Mouse (Mus musculus) ES-CJ7 (cell line): ENCODE results near the gene Ttc28.

Source experiments
- DNase-seq: peaks from one replicate; pipeline ENCODE4 v3.0.0; 2011; ENCODE audit warnings: low read depth, low spot score

The Ttc28 gene

GRCm38 (mm10) chr5:111046841-111047476 is 167.4 kb downstream of the Ttc28 start:
- no peak for DNase-seq

- DNase-seq: no peak
Measured at GRCm38 (mm10) chr5:111048036-111048435, 168.4 kb downstream of the Ttc28 start.

DNA sequence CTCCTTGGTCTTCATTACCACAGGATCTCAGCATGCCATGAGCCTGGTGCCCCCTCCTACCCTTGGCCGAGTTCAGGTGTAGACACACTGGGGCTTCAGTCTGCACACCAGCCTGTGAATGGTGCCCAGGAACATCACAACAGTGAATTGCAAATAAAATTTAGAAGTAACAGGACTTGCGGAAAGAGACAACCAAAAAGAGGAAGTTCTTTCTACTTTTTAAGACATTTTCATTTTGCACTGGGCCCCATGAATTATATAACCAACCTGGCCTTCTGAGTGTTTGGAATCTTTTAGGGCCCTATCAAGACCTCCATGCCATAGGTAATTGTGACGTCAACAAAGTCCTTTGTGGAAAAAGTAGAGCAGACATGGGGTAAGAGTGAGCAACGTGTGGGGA is 170.0 kb downstream of the Ttc28 start:
- DNase-seq: no peak

DNA sequence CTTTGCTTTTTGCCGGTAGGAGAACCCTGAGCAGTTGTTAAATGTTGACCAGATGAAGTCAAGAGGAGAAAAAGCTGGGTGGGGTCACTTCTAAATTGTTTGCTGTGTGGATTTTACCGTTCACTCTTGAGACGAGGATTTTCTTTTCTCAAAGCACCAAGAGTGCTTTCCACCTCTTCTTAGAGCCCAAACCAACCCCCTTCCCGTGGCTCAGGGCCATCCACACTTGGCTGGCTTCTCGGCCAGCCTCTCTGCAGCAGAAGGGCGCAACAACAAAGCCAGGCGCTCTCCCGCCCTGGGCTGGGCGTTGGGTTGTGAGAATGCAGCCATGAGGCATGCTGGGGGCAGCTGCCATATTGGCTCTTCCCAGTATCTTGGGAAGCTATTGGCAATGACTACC is 170.5 kb downstream of the Ttc28 start:
- DNase-seq: no peak

DNA sequence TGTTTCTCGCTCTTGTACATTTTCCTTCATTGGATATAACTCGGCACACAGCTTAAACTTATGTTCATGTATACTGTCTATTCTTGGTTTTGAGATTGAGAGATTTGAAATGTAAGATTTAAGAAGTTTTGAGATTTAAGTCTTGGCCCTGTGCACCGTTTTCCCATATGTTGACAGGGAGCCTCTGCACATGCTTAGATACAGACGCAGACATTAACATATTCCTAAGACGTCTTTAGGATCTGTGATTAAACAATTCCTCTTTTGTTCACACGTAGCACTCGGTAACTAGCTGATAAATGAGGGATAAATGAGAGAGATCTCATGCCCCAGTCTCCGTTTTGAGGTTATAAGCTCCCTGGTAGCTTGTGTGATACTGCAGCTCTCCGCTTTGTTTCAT is 174.8 kb downstream of the Ttc28 start:
- DNase-seq: no peak

- no peak for DNase-seq
Measured at GRCm38 (mm10) chr5:111054848-111055428, 175.3 kb downstream of the Ttc28 start.

DNA sequence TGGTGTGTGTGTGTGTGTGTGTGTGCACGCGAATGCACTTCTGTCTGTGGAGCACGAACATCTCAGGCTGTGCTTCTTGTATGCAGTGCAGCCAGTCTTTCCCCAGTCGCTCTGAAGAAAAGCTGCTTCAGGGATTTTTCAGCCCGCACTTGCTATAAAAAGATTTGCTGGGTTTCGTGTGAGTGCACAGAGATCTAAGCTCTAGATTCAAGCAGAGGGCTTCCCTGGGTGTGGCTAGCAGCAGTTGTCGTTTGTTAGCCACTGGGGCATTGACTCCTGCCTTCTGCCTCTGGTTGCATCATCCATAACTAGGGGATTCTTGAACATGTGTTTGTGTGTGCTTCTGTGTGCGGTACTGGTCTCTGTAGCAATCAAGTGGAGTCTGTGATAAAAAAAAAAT is 175.9 kb downstream of the Ttc28 start:
- DNase-seq: no peak

- no peak for DNase-seq
Measured at GRCm38 (mm10) chr5:111057084-111057483, 177.5 kb downstream of the Ttc28 start.

DNA sequence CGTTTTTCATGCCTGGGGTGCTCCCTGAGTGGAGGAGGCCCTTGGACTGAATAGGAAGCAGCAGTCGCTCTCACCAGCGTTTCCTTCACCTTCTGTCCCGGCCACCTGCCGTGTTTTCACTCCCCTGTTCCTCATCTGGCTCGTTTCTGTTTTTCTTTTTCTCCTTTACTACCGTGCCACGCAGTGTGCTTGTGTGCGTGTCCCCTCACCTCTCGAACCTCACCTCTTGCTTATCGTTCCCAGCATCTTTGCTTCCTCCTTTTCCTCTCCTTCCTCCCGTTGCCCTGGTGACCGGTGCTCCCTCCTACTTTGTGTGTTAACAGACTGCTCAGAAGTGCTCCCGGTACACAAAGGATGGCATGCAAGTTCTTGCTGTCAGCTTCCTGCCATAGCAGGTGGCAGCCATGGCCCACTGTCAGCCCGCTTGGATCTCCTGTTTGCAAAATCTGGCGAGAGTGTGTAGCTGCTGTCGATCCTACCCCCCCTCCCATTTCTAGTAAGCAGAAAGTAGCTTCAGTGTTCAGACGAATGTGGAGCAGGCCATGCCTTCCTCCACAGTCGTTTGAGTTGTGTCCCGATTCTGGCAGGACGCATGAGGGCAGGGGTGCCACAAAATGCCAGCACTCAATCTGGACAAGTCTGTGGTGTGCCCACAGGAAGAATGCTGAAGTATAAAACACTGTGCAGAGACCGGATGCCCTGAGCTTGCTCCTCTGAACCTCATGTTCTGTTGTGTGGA is 179.0 kb downstream of the Ttc28 start:
- no peak for DNase-seq

DNA sequence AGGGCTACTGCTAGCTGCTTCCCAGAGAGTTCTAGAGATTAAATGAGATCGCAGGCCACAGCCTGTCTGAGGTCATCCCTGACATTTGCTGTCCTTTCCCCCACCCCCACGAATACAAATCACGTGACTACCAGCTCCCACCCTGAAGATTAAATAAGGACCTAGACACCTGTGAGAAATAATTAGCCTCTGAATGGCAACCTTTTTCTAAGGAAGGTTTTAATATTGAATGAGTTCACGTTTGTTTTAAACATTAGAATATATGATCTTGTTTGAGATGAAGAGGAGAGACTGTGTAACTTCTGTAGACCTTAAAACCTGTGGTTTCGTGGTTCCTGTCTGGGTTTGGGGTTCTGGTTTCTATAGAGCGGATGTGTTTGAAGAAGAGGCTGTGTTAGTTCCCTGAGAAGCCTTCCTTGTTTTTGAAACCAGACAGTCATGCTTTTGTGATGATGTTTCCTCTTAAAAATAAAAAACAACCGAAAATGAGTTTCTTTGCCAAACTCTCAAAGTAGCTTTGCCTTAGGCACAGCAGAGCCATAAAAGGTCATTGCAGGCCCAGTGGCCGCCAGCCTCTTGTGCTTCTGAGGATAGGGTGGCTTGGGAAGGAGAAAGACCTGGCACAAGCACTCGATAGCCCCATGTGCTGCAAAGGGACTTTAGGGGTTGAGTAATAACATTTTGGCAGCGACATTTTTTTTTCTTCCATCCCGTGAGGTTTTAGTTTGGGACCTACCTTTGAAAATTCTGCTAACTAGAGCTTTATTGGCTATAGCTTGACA is 179.7 kb downstream of the Ttc28 start:
- DNase-seq: no peak

GRCm38 (mm10) chr5:111060246-111060745 is 180.7 kb downstream of the Ttc28 start:
- no peak for DNase-seq

DNA sequence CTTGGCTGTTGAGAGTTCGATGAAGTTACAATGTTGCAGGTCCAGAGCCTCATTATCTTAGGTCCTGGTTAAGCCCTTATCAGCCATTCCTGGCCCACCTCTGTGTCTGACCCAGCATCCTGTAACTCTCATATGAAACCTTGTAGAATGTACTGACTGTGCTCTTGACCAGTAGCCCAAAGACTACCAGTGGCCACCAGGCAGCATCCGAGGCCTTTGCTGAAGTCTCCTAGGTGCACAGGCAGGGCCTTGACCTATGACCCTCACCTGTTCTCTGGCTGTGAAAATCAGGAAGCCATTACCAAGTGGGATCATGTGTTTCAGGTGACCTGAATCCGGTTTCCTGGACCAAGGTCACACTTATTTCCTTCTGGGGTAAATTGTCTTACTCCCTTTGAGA is 183.6 kb downstream of the Ttc28 start:
- DNase-seq: no peak

DNA sequence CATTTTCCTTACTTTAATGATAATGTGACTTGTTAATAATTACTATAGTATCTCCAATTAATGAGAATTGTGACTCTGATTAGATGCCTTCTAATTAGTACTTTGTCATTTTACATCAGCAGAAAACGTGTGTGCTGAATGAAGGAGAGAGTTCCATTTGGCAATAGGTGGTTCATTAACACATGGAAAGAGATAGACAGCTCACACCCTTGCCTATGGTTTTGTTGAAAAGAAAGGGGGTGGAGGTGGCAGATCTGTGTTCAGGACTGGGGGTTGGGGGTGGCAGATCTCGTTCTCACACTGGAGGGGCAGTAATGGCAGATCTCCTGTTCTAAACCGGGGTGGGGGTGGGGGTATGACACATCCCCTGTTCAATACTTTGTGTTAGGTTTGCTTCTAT is 184.4 kb downstream of the Ttc28 start:
- peak; percentile 38 for DNase-seq

- DNase-seq: no peak
Measured at GRCm38 (mm10) chr5:111065770-111066169, 186.2 kb downstream of the Ttc28 start.

DNA sequence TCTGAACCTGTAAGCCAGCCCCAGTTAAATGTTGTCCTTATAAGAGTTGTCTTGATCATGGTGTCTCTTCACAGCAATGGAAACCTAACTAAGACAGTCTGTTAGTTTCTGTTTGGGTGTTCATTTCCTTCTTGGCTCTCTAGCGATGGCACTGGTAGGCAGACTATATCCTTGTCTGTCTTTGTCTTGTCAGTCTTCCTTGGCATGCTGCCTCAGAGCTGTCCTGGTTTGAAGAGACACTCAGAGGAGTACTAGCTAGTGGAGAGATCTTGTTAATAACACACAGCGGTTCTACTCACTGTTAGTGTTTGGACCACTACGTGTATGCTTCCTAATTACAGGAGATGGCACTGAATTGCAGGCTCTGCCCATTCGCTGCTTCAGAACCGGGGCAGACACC is 189.9 kb downstream of the Ttc28 start:
- no peak for DNase-seq

- no peak for DNase-seq
Measured at GRCm38 (mm10) chr5:111069931-111070330, 190.3 kb downstream of the Ttc28 start.

DNA sequence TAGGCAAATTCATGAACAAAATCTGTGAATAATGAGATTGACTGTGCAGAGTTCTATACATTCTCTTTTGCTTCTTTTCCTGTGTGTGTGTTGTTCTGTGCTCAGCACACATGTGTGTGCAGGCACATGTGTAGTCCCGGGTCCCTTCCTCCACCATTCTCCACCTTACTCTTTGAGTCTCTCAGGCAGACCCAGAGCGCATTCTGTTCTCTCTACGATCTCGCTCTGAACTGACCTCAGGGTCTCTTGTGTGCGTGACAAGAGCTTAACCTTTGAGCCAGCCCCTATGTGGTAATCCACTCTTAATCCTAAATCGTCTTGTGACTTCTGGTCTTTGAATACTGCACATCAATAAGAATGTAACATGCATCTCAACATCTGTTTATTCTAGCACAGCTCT is 190.8 kb downstream of the Ttc28 start:
- no peak for DNase-seq

DNA sequence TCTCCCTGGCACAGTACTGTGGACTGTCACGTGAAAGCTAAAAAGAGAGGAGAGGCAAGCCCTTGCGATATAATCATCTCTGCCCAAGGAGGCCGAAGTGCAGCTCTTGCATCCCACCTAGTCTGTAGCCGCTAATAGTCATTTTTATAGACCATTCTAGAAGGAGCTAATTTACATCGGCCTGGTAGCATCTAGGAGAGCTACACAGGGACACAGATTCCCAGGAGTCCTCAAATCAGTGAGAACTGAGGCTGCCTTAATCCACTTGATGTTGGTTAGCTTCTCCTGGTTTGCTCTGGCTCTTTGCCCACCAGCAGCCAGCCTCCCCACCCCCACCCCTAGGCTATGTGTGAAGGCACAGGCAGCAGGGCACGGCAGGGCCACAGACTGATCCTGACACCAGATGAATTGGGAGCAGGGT is 193.7 kb downstream of the Ttc28 start:
- DNase-seq: no peak

DNA sequence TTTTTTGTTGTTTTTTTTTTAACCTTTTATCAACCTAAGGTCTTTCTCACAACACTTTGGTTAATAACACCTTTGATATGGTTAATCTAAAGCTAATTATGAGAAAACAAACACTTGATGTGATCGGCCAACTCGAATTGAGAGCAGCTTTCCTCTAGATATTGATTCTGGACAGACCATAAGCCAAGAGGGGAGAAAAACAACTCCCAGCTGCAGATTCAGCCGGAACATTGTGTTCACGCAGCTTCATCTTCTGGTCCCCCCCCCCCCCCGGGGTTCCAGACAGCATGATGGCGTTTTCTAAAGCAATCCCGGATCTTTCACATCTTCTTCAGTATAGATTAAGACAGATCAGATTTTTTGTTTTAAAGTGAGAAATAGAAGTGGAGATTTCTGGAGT is 194.4 kb downstream of the Ttc28 start:
- no peak for DNase-seq

- DNase-seq: no peak
Measured at GRCm38 (mm10) chr5:111075841-111076240, 196.2 kb downstream of the Ttc28 start.

DNA sequence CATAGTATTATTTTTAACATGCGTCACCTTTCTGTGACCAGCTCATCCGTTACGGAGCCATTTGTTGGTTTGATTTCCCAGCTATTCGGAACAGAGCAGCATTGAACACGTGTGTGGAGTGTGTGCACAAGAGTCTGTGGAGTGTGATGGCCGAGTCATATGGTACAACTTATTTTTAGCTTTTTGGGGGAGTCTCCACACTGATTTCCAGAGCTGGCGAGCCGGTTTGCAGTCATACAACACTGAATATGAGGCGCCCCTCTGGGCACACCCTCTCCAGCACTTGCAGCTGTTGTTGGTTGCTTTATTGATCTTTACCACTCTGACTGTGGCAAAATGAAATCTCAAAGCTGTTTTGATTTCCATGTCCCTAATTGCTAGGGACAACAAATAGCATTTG is 197.7 kb downstream of the Ttc28 start:
- no peak for DNase-seq

GRCm38 (mm10) chr5:111080601-111081000 is 201.0 kb downstream of the Ttc28 start:
- DNase-seq: no peak
